Mouse (Mus musculus): ENCODE results near the gene Plk1.

- TF ChIP-seq CTCF (IDR thresholded peaks at IDR 0.05; ENCODE audit: borderline replicate concordance, control insufficient read depth, extremely low read depth, insufficient read depth, low read length, poor library complexity): no peak
- no peak for TF ChIP-seq POLR2A (IDR thresholded peaks at IDR 0.05; ENCODE audit: control insufficient read depth, extremely low read depth, insufficient read depth, low read length, poor library complexity)
Observed at GRCm38 (mm10) chr7:122208276-122209021, 49.2 kb downstream of the Plk1 start.
